Mouse (Mus musculus): ENCODE data around the gene Setd1b. TPM values are rescaled to one million over a fixed set of nuclear protein-coding genes. Genes with fewer than 3 reads are reported as not detected.
"Not testable (repeated sequence)": the region's sequence is repeated elsewhere in the genome, so short reads cannot be mapped to it uniquely, and the experiment has no call there.

Gene Setd1b
- total and polyA plus RNA-seq, 2 experiments from 2014 or later = 5.9 to 8.8 TPM

DNA sequence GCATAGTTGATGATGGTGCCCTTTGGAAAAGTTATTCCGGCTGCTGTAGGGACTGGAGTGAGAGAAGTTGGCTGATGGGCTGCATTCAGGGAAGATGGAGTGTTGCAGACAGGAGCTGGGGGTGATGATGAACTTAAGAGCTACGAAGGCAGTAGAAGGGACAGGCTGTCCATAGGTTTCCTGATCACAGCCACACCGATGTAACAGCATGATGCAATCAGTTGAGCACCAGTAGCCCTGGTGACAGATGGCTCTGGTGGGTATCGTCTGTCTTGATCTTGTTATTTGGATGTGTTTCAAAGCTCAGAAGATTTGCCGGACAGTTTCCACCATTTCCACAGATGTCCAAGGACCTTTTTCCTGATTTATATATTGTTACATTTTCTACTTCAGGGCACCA lies 60.0 kb downstream of the Setd1b start:
- ATAC-seq (ENCODE audit: low FRiP score) = no peak
- H3K27ac ChIP-seq (ENCODE audit: low read depth, low read length) = no peak overlapping the region
- no peak for TF ChIP-seq CTCF (IDR thresholded peaks at IDR 0.05)
- no peak overlapping the region for H3K4me3 ChIP-seq (ENCODE audit: low read depth, low read length)
- no peaks in the 10 kb centered on the region for H3K9me3 ChIP-seq (ENCODE audit: low read length)
- no peaks in the 10 kb centered on the region for H3K27me3 ChIP-seq (ENCODE audit: insufficient read depth, low read length)
- H3K4me2 ChIP-seq (ENCODE audit: low read depth, low read length, poor library complexity, severe bottlenecking) = no peak overlapping the region
- peak; percentile 61 for DNase-seq (ENCODE audit: low spot score)
- H3K9ac ChIP-seq (replicated peaks; ENCODE audit: low read length, poor library complexity, severe bottlenecking) = no peak overlapping the region
- H3K4me1 ChIP-seq (ENCODE audit: insufficient read depth, low read length) = no peaks in the 10 kb centered on the region
- H3K36me3 ChIP-seq (ENCODE audit: insufficient read depth, low read length) = no peaks in the 10 kb centered on the region
- WGBS = 86% methylated on average over 5 of the region's 5 CpGs

DNA sequence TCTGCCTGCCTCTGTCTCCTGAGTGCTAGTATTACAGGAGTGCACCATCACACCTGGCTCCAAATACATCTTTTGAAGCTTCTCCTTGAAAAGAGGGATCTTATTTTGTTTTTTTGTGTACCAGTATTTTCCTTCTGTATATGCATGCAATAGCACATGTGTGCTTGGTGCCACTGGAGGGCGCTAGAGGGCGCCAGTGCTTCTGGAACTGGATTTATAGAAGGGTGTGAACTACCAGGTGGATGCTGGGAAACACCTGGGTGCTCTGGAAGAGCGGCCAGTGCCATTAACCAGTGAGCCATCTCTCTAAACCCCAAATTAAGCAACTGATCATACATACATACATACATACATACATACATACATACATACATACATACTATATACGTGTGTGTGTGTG lies 60.8 kb downstream of the Setd1b start:
- not testable (repeated sequence) for H3K36me3 ChIP-seq (ENCODE audit: insufficient read depth, low read length); ATAC-seq (ENCODE audit: low FRiP score); H3K4me1 ChIP-seq (ENCODE audit: insufficient read depth, low read length); H3K9ac ChIP-seq (replicated peaks; ENCODE audit: low read length, poor library complexity, severe bottlenecking); H3K27ac ChIP-seq (ENCODE audit: low read depth, low read length); DNase-seq (ENCODE audit: low spot score); H3K4me2 ChIP-seq (ENCODE audit: low read depth, low read length, poor library complexity, severe bottlenecking); H3K4me3 ChIP-seq (ENCODE audit: low read depth, low read length); H3K9me3 ChIP-seq (ENCODE audit: low read length); H3K27me3 ChIP-seq (ENCODE audit: insufficient read depth, low read length)
- WGBS = 43% methylated on average over 4 of the region's 4 CpGs

DNA sequence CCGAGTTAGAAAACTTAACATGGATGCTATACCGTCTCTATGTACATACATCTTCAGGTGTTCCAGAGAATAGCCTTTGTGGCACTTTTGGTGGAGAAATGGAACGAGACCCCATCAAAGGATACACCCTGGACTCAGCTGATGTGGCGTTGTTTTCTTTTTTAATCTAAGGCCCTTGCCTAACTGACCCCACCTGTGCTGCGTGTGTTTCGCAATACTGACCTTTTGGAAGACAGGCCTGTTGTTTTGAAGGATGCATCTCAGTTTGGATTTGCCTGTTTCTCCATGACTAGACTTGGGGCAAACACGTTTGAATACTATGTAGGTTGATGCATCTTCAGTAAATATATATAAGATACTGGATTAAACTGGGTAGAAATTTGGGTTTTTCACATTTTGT lies 61.6 kb downstream of the Setd1b start:
- H3K27me3 ChIP-seq (ENCODE audit: insufficient read depth, low read length); H3K27ac ChIP-seq (ENCODE audit: low read depth, low read length); H3K4me2 ChIP-seq (ENCODE audit: low read depth, low read length, poor library complexity, severe bottlenecking); ATAC-seq (ENCODE audit: low FRiP score); H3K4me1 ChIP-seq (ENCODE audit: insufficient read depth, low read length); H3K9me3 ChIP-seq (ENCODE audit: low read length); H3K4me3 ChIP-seq (ENCODE audit: low read depth, low read length); DNase-seq (ENCODE audit: low spot score); H3K36me3 ChIP-seq (ENCODE audit: insufficient read depth, low read length); H3K9ac ChIP-seq (replicated peaks; ENCODE audit: low read length, poor library complexity, severe bottlenecking): not testable (repeated sequence)
- 89% methylated on average over 7 of the region's 7 CpGs for WGBS

Other genes with a start within 250 kb of the Setd1b start
- 107 and 110 TPM in 2 replicates for gene Kdm2b, start 152.4 kb upstream of the Setd1b start, total RNA-seq (2014; rRNA removed)
- gene Kdm2b, start 152.4 kb upstream of the Setd1b start, polyA plus RNA-seq (2015; fragmentation: Nextera tagmentation; extraction: Ambion mirVana) = 78.6 and 78.8 TPM in 2 replicates
- 16.3 and 24.0 TPM in 2 replicates for gene Orai1, start 127.1 kb upstream of the Setd1b start, total RNA-seq (2014; rRNA removed)
- 13.5 and 14.8 TPM in 2 replicates for gene Orai1, start 127.1 kb upstream of the Setd1b start, polyA plus RNA-seq (2015; fragmentation: Nextera tagmentation; extraction: Ambion mirVana)
- not detected in 2 replicates for gene Morn3, start 95.2 kb upstream of the Setd1b start, total RNA-seq (2014; rRNA removed)
- 1.1 and 1.3 TPM in 2 replicates for gene Morn3, start 95.2 kb upstream of the Setd1b start, polyA plus RNA-seq (2015; fragmentation: Nextera tagmentation; extraction: Ambion mirVana)
- gene Tmem120b, start 73.8 kb upstream of the Setd1b start, total RNA-seq (2014; rRNA removed) = 13.3 and 16.2 TPM in 2 replicates
- gene Tmem120b, start 73.8 kb upstream of the Setd1b start, polyA plus RNA-seq (2015; fragmentation: Nextera tagmentation; extraction: Ambion mirVana) = 17.1 and 19.7 TPM in 2 replicates
- 37.2 and 47.8 TPM in 2 replicates for gene Rhof, start 9.5 kb upstream of the Setd1b start, total RNA-seq (2014; rRNA removed)
- gene Rhof, start 9.5 kb upstream of the Setd1b start, polyA plus RNA-seq (2015; fragmentation: Nextera tagmentation; extraction: Ambion mirVana) = 41.7 and 45.3 TPM in 2 replicates
- 26.1 and 26.5 TPM in 2 replicates for gene Psmd9, start 27.2 kb downstream of the Setd1b start, total RNA-seq (2014; rRNA removed)
- gene Psmd9, start 27.2 kb downstream of the Setd1b start, polyA plus RNA-seq (2015; fragmentation: Nextera tagmentation; extraction: Ambion mirVana) = 76.3 and 81.8 TPM in 2 replicates
- not detected in 2 replicates for gene Hpd, start 40.5 kb downstream of the Setd1b start, total RNA-seq (2014; rRNA removed)
- gene Hpd, start 40.5 kb downstream of the Setd1b start, polyA plus RNA-seq (2015; fragmentation: Nextera tagmentation; extraction: Ambion mirVana) = not detected in 2 replicates
- 2.2 and 3.3 TPM in 2 replicates for gene Wdr66, start 109.9 kb downstream of the Setd1b start, total RNA-seq (2014; rRNA removed)
- gene Wdr66, start 109.9 kb downstream of the Setd1b start, polyA plus RNA-seq (2015; fragmentation: Nextera tagmentation; extraction: Ambion mirVana) = 1.4 and 2.0 TPM in 2 replicates
- gene Bcl7a, start 201.6 kb downstream of the Setd1b start, total RNA-seq (2014; rRNA removed) = 33.5 and 40.7 TPM in 2 replicates
- gene Bcl7a, start 201.6 kb downstream of the Setd1b start, polyA plus RNA-seq (2015; fragmentation: Nextera tagmentation; extraction: Ambion mirVana) = 21.4 and 21.6 TPM in 2 replicates